Mouse (Mus musculus): ENCODE data around the gene Olfr129. TPM values are rescaled to one million over a fixed set of nuclear protein-coding genes. Genes with fewer than 3 reads are reported as not detected.

Gene Olfr129
- polyA plus RNA-seq (2017; shearing (Covaris generic)): not detected

GRCm38 (mm10) chr17:38059979-38060378 lies at the start of gene Olfr129:
Gene Olfr129, minus strand, starts transcription at chr17:38060079.

GRCm38 (mm10) chr17:38088593-38088992 lies 28.7 kb upstream of the Olfr129 start, which contains the start of gene Olfr131:
Gene Olfr131, minus strand, starts transcription at chr17:38088693.

GRCm38 (mm10) chr17:38063621-38064020 lies 3.7 kb upstream of the Olfr129 start, which contains the start of gene Olfr130:
Gene Olfr130, plus strand, starts transcription at chr17:38063921.

Other genes starting within 250 kb of the Olfr129 start
- gene Olfr125, start 227.1 kb downstream of the Olfr129 start, polyA plus RNA-seq (2017; shearing (Covaris generic)): not detected
- not detected for gene Olfr126, start 212.6 kb downstream of the Olfr129 start, polyA plus RNA-seq (2017; shearing (Covaris generic))
- not detected for gene Olfr127, start 159.6 kb downstream of the Olfr129 start, polyA plus RNA-seq (2017; shearing (Covaris generic))
- gene Olfr128, start 139.5 kb downstream of the Olfr129 start, polyA plus RNA-seq (2017; shearing (Covaris generic)): 0.15 TPM
- not detected for gene Olfr761, start 107.0 kb downstream of the Olfr129 start, polyA plus RNA-seq (2017; shearing (Covaris generic))
- not detected for gene Olfr130, start 3.8 kb upstream of the Olfr129 start, polyA plus RNA-seq (2017; shearing (Covaris generic))
- not detected for gene Olfr131, start 28.6 kb upstream of the Olfr129 start, polyA plus RNA-seq (2017; shearing (Covaris generic))
- gene Olfr132, start 74.4 kb upstream of the Olfr129 start, polyA plus RNA-seq (2017; shearing (Covaris generic)): not detected
- gene Olfr133, start 85.2 kb upstream of the Olfr129 start, polyA plus RNA-seq (2017; shearing (Covaris generic)): not detected
- gene Olfr134, start 111.3 kb upstream of the Olfr129 start, polyA plus RNA-seq (2017; shearing (Covaris generic)): not detected
- not detected for gene Olfr135, start 144.3 kb upstream of the Olfr129 start, polyA plus RNA-seq (2017; shearing (Covaris generic))
- gene Olfr138, start 201.0 kb upstream of the Olfr129 start, polyA plus RNA-seq (2017; shearing (Covaris generic)): not detected
- gene Olfr137, start 247.5 kb upstream of the Olfr129 start, polyA plus RNA-seq (2017; shearing (Covaris generic)): not detected

Measured in effector memory CD4-positive, alpha-beta T cell, adult 5 months (primary cell).